Mouse (Mus musculus) midbrain, embryonic 11.5 days (tissue): ENCODE results near the gene Bcl10. TPM values are rescaled to one million over a fixed set of nuclear protein-coding genes. Genes with fewer than 3 reads are reported as not detected.

Source experiments
- ATAC-seq: fragments of 200-750 bp; cut with Nextera tagmentation; 2 replicates; pipeline ENCODE4 v1.8.0; 2017; ENCODE audit warnings: moderate TSS enrichment, moderate library complexity; ENCODE audit not compliant: low FRiP score
- DNase-seq: peaks from one replicate; pipeline ENCODE4 v3.0.0; 2015; ENCODE audit warnings: low spot score; ENCODE audit errors: missing footprints
- H3K27ac ChIP-seq: fragments of 300-500 bp; sonication (generic); 2 replicates; pipeline ENCODE4 v1.5.1; 2014; ENCODE audit warnings: low read depth, low read length
- H3K27me3 ChIP-seq: fragments of 300-500 bp; sonication (generic); 2 replicates; pipeline ENCODE4 v1.6.1; 2014; ENCODE audit warnings: mild to moderate bottlenecking, low read length, moderate library complexity, mixed read lengths; ENCODE audit not compliant: control insufficient read depth, insufficient read depth
- H3K36me3 ChIP-seq: fragments of 300-500 bp; sonication (generic); 2 replicates; pipeline ENCODE4 v1.6.1; 2014; ENCODE audit warnings: mild to moderate bottlenecking, low read length, moderate library complexity, mixed read lengths; ENCODE audit not compliant: control insufficient read depth, insufficient read depth
- H3K4me1 ChIP-seq: fragments of 300-500 bp; sonication (generic); 2 replicates; pipeline ENCODE4 v1.6.1; 2014; ENCODE audit warnings: low read length; ENCODE audit not compliant: control insufficient read depth, insufficient read depth
- H3K4me2 ChIP-seq: fragments of 300-500 bp; sonication (generic); 2 replicates; pipeline ENCODE4 v1.6.1; 2014; ENCODE audit warnings: mild to moderate bottlenecking, moderate library complexity
- H3K4me3 ChIP-seq: fragments of 300-500 bp; sonication (generic); 2 replicates; pipeline ENCODE4 v1.5.1; 2014; ENCODE audit warnings: low read depth, low read length
- H3K9ac ChIP-seq: fragments of 300-500 bp; sonication (generic); 2 replicates; pipeline ENCODE4 v1.6.1; 2014; ENCODE audit warnings: low read length
- H3K9me3 ChIP-seq: fragments of 300-500 bp; sonication (generic); 2 replicates; pipeline ENCODE4 v1.6.1; 2016; ENCODE audit warnings: low read length; ENCODE audit not compliant: control insufficient read depth
- WGBS: fragments of 180-500 bp; shearing (Covaris S2); extraction: QIAGEN DNeasy Blood & Tissue Kit; methylation state at CpG from one replicate; pipeline ENCODE4 v1.1.7; 2014; 5-methylcytosine and 5-hydroxymethylcytosine counted together
- polyA plus RNA-seq: library from polyadenylated mRNA; unstranded; fragments of >200 nt; fragmentation: Nextera tagmentation; extraction: Ambion mirVana; gene quantifications from 2 replicates; pipeline ENCODE4 v1.2.1, GENCODE M21; 2014

The Bcl10 gene
- polyA plus RNA-seq, 1 experiment from 2014 or later: 57.4 TPM

DNA sequence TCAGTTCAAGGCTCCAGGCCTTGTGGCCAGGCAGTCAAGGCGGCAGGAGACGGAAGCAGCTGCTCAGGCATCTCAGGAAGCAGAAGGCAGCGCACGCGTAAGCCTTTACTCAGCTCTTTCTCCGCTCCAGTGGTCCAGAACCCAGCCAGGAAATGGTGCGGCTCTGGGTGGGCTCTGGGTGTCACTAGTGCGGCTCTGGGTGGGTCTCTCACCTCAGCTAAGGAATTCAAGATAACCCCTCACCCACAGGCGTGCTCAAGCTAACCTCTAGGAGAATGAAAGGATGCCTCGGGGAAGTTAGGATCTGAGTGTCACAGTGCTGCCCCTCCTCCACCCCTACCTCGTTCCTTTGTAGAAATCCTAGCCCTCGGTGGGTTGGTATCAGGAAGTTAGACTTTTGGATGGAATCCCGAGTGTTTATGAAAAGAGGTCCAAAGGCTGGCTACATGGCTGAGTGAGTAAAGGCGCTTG is 46.5 kb downstream of the Bcl10 start:
- 54% methylated on average over 14 of the region's 14 CpGs for WGBS
- H3K4me3 ChIP-seq: no peak overlapping the region
- no peak overlapping the region for H3K27ac ChIP-seq

DNA sequence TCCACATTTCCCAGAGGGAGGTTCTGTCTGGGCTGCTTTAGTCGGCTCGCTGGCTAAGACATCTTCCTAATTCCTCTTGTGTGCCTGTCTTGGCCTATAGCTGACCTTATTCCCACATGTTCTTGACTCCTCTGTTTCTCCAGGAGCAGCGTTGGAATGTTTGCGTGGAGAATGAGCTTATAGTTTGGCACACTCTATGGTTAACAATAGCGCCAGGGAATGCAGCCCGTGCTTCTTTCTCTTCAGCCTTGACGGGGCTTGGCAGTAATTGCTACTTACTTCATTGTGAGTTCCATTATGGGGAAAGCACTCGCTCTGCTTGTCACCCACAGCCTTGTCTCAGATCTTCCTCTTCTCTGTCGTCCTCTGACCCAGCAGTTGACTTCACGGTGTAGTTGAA is 48.9 kb downstream of the Bcl10 start:
- DNase-seq: no peak
- no peak overlapping the region for H3K9ac ChIP-seq
- peaks cover 7% of the 10 kb centered on the region; the same call in 1 of the 2 replicates for H3K9me3 ChIP-seq
- no peak overlapping the region for H3K4me3 ChIP-seq
- H3K27ac ChIP-seq: no peak overlapping the region
- no peak for ATAC-seq
- no peaks in the 10 kb centered on the region for H3K27me3 ChIP-seq
- no peak overlapping the region for H3K4me2 ChIP-seq
- H3K36me3 ChIP-seq: no peaks in the 10 kb centered on the region
- H3K4me1 ChIP-seq: no peaks in the 10 kb centered on the region
- 55% methylated on average over 10 of the region's 10 CpGs for WGBS

More for the DNA sequence above, 46.5 kb downstream of the Bcl10 start:
- 0 out of 2 replicates have a peak, but pooled peaks have one; percentile 14 for ATAC-seq
- Histone ChIP-seq H3K9ac (no peak overlapping the region), H3K27me3 (no peaks in the 10 kb centered on the region; the same call in 1 of the 2 replicates), H3K4me1 (peaks cover 6% of the 10 kb centered on the region), H3K36me3 (no peaks in the 10 kb centered on the region), H3K9me3 (peaks cover 3% of the 10 kb centered on the region; the same call in 1 of the 2 replicates), H3K4me2 (no peak overlapping the region)
- DNase-seq: no peak

DNA sequence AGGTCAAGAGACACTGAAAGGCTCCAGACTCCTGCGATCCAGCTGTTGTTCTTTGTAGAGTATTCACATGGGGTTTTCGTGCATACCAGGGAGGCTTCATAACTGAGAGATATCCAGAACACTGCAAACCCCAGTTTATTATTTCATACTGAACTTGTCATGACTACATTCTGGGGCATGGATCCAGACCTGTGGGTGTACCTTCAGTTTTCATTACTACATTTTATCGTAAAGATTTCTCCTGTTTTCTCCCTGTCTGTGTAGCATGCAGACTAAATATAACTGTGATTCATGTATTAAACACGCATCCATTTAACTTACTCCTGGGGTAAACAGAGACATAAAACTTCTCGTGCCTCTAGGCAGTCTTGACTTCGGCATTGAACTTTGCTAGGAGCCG is 52.4 kb downstream of the Bcl10 start:
- WGBS: 93% methylated on average over 7 of the region's 7 CpGs
- H3K36me3 ChIP-seq: no peaks in the 10 kb centered on the region
- H3K4me2 ChIP-seq: no peak overlapping the region
- no peak overlapping the region for H3K9ac ChIP-seq
- no peak overlapping the region for H3K27ac ChIP-seq
- peaks cover 9% of the 10 kb centered on the region; the same call in 1 of the 2 replicates for H3K9me3 ChIP-seq
- DNase-seq (no peak), ATAC-seq (no peak)
- H3K4me1 ChIP-seq: no peaks in the 10 kb centered on the region
- H3K27me3 ChIP-seq: no peaks in the 10 kb centered on the region
- no peak overlapping the region for H3K4me3 ChIP-seq

Other genes with a start within 250 kb of the Bcl10 start
- gene Ddah1, start 164.1 kb upstream of the Bcl10 start, polyA plus RNA-seq: 26.3 and 26.8 TPM in 2 replicates
- 63.3 and 69.3 TPM in 2 replicates for gene 2410004B18Rik, start 15.2 kb downstream of the Bcl10 start, polyA plus RNA-seq
- gene Syde2, start 65.1 kb downstream of the Bcl10 start, polyA plus RNA-seq: 0.93 and 1.1 TPM in 2 replicates
- gene Wdr63, start 185.3 kb downstream of the Bcl10 start, polyA plus RNA-seq: not detected in 2 replicates
- gene Mcoln3, start 194.6 kb downstream of the Bcl10 start, polyA plus RNA-seq: 3.6 and 5.1 TPM in 2 replicates
- 0.37 and 0.46 TPM in 2 replicates for gene Mcoln2, start 227.0 kb downstream of the Bcl10 start, polyA plus RNA-seq